Mouse (Mus musculus) testis, postnatal 10 days (tissue): ENCODE data around the gene Ankib1.
"Not testable (repeated sequence)": the region's sequence is repeated elsewhere in the genome, so short reads cannot be mapped to it uniquely, and the experiment has no call there.

Source experiments
- DNase-seq: peaks from one replicate; pipeline ENCODE4 v3.0.0; 2021; ENCODE audit warnings: low spot score

Ankib1 gene

GRCm38 (mm10) chr5:3802433-3803291, at the start of gene Ankib1, which contains the start of gene Krit1:
Gene Ankib1 (minus strand): TSS chr5:3802925.
Gene Krit1 (plus strand): TSS chr5:3803184.
- peak; percentile 91 for DNase-seq

GRCm38 (mm10) chr5:3845026-3845425, 42.3 kb upstream of the Ankib1 start, which contains the start of gene Lrrd1:
Gene Lrrd1 (plus strand): TSS chr5:3845173.
- DNase-seq = peak; percentile 49

GRCm38 (mm10) chr5:3834107-3834506, 31.4 kb upstream of the Ankib1 start:
- no peak for DNase-seq

- no peak for DNase-seq
Observed at GRCm38 (mm10) chr5:3808472-3808871, 5.7 kb upstream of the Ankib1 start.

GRCm38 (mm10) chr5:3803292-3804165, 804 bp upstream of the Ankib1 start:
- no peak for DNase-seq

GRCm38 (mm10) chr5:3801672-3802432, 873 bp downstream of the Ankib1 start:
- no peak for DNase-seq

- no peak for DNase-seq
Observed at GRCm38 (mm10) chr5:3800881-3801280, 1.8 kb downstream of the Ankib1 start.

- no peak for DNase-seq
Observed at GRCm38 (mm10) chr5:3800041-3800440, 2.7 kb downstream of the Ankib1 start.

- DNase-seq = not testable (repeated sequence)
Observed at GRCm38 (mm10) chr5:3798656-3799055, 4.1 kb downstream of the Ankib1 start.

GRCm38 (mm10) chr5:3797101-3797500, 5.6 kb downstream of the Ankib1 start:
- DNase-seq = not testable (repeated sequence)

- DNase-seq = no peak
Observed at GRCm38 (mm10) chr5:3791048-3791447, 11.7 kb downstream of the Ankib1 start.

GRCm38 (mm10) chr5:3787548-3787947, 15.2 kb downstream of the Ankib1 start:
- DNase-seq = no peak

GRCm38 (mm10) chr5:3784751-3785496, 17.8 kb downstream of the Ankib1 start:
- DNase-seq = no peak

GRCm38 (mm10) chr5:3783947-3784681, 18.6 kb downstream of the Ankib1 start:
- DNase-seq = no peak

- no peak for DNase-seq
Observed at GRCm38 (mm10) chr5:3782670-3783069, 20.1 kb downstream of the Ankib1 start.

GRCm38 (mm10) chr5:3772017-3772416, 30.7 kb downstream of the Ankib1 start:
- DNase-seq = no peak

- no peak for DNase-seq
Observed at GRCm38 (mm10) chr5:3771512-3771911, 31.2 kb downstream of the Ankib1 start.

GRCm38 (mm10) chr5:3750536-3750935, 52.2 kb downstream of the Ankib1 start:
- not testable (repeated sequence) for DNase-seq

- DNase-seq = not testable (repeated sequence)
Observed at GRCm38 (mm10) chr5:3732846-3733245, 69.9 kb downstream of the Ankib1 start.

GRCm38 (mm10) chr5:3728820-3729219, 73.9 kb downstream of the Ankib1 start:
- no peak for DNase-seq
